Mouse (Mus musculus): ENCODE results near the gene Tcfl5.

The Tcfl5 gene

DNA sequence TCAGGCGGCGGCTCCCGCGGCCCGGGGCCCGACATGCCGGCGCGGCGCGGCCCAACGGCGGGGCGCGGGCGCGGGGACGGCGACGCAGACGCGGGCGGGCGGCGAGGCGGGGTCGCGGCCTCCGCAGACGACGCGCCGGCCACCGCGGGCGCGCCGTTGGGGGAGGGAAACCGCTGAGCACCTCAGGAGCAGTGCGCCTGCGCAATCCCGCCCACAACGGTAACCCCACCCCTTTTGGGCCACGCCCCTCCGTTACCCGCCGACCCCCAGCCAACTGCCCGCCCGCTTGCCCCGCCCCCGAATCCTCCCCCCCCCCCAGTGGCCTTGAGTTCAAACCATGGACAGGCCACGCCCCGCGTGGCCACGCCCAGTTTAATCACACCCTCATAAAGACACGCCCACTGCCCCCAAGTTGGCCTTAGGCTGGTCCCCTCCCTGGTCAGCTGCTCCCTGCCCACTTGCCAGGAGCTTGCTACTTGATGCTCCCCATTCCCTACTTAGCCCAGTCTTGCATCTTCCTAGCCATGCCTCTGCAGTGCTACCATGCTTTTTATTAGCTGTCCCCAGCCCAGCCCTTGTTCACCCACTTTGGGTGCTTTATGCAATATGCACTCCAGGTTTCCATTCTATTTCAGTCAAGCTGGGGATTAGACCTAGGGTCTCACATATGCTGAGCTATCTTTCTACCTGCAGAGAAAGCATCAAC, at the start of gene Tcfl5:
Tcfl5 (minus strand) TSS at position 154 of the 706 bp plus-strand sequence.
- no peak for DNase-seq (ENCODE audit: low read depth in 1 of 2, low spot score in 2 of 2)

GRCm38 (mm10) chr2:180689841-180690240, 47.3 kb upstream of the Tcfl5 start:
- no peak for DNase-seq (ENCODE audit: low read depth in 1 of 2, low spot score in 2 of 2)

GRCm38 (mm10) chr2:180684031-180684430, 41.5 kb upstream of the Tcfl5 start:
- DNase-seq (ENCODE audit: low read depth in 1 of 2, low spot score in 2 of 2), result no peak

DNA sequence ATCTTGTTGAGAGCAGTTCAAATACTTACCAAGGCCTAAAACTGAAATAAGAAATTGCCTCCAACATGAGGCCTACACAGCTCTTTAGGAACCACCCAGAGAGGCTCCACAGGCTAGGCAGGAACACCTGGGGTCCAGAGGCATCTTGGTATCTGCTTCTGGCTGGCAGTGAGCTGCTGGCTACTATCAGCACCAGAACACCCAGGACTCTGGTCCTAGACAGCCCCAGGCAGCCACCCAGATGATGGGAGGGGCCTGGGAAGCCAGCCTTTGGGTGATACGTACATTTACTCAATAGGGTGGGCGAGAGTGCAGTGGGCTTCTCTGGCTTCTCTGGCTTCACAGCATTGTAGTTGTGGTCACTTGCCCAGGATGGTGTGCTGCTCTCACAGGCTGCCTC, 41.0 kb upstream of the Tcfl5 start:
- DNase-seq (ENCODE audit: low read depth in 1 of 2, low spot score in 2 of 2), result no peak

- DNase-seq (ENCODE audit: low read depth in 1 of 2, low spot score in 2 of 2), result no peak
Observed at GRCm38 (mm10) chr2:180681225-180681624, 38.7 kb upstream of the Tcfl5 start.

DNA sequence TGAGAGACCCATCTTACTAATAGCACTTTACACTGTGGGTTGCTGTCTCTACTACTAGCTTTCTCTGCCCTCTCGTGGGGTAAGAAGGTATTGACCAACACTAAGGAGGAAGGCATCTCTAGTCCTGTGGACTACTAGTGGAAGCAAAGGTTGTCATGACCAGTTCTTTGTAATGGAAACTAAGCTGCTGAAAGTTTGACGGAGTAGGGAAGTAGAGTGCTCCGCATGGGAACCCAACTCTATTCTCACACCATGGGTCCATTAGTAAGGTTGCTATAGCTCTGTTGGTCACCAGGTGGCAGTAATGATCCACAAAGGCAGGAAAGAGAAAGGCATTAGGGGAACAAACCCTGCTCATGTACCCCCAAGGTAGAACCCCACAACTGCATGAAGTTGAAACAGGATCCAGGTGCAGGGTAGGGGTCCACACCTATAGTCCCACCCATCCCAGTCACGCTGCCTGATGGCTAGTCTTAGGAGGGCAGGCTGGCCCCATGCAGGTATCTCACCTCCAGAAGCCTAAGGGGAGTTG, 36.2 kb upstream of the Tcfl5 start:
- DNase-seq (ENCODE audit: low read depth in 1 of 2, low spot score in 2 of 2), result peak in 1 of 2 experiments; percentile 61

GRCm38 (mm10) chr2:180676706-180677105, 34.2 kb upstream of the Tcfl5 start:
- no peak for DNase-seq (ENCODE audit: low read depth in 1 of 2, low spot score in 2 of 2)

DNA sequence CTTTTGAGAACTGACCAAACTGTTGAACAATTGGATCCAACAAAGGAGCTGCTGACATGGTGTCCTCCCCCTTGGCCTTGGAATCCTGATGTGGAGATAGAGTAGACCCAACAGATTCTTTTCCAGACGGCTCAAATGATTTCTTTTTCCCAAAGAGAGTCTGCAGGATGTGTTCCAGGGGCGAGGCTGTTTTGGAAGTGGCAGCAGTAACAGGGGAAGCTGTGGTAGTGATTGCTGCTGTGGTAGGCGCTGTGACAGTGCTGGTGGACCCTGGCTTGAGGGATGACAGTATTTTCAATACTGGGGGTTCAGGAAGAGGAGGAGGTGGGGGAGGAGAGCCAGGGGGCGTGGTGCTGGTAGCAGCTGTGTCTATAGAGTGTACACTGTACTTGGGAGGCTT, 19.5 kb upstream of the Tcfl5 start:
- no peak for DNase-seq (ENCODE audit: low read depth in 1 of 2, low spot score in 2 of 2)

- DNase-seq (ENCODE audit: low read depth in 1 of 2, low spot score in 2 of 2), result no peak
Observed at GRCm38 (mm10) chr2:180660521-180660920, 18.0 kb upstream of the Tcfl5 start.

- DNase-seq (ENCODE audit: low read depth in 1 of 2, low spot score in 2 of 2), result no peak
Observed at GRCm38 (mm10) chr2:180659353-180660150, 17.0 kb upstream of the Tcfl5 start.

DNA sequence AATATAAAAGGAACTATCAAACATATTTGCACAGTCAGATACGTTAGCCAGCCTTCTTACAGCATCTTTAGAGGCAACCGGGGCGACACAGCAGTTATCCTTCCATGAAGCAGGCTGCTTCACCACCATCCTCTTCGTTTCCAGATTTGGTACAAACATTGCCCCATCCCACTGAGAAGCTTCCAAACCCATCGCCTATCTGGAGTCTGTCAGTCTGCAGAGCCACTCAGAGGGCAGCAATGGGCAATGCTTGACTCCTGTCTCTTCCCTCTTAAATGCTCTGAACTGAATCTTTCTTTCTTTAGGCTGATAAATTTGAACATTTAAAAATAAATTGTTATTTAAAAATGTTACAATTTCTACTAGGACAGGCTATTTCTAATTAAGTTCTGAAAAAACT, 15.9 kb upstream of the Tcfl5 start:
- DNase-seq (ENCODE audit: low read depth in 1 of 2, low spot score in 2 of 2), result no peak

DNA sequence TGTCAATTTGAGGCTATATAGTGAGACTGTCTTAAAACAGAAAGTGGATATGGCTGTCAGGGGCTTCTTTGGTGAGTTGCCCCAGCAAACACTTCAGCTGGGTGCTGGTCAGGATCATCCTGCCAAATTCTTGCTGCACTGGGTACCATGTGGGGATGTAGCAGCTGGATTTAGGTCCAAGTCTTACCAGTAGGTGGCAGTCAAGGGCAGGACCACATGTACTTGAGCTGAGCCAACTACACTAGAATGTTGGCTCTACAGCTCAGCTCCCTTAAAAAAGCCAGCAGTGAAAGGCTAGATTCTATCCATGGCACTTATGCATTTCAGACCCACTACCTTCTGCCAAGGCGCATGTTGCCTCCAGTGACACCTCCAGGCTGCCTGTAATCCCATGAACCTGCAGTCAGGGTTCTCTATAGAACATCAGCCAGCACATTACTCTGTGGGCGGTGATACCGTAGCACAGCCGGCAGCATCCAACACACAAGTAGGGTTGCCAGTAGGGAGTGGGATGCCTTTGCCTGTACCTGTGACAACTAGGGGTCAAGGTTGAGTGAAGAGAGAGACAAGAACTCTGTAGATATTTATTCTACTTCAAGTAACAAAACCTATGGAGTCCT, 15.0 kb upstream of the Tcfl5 start:
- peak in 1 of 2 experiments; percentile 23 for DNase-seq (ENCODE audit: low read depth in 1 of 2, low spot score in 2 of 2)

DNA sequence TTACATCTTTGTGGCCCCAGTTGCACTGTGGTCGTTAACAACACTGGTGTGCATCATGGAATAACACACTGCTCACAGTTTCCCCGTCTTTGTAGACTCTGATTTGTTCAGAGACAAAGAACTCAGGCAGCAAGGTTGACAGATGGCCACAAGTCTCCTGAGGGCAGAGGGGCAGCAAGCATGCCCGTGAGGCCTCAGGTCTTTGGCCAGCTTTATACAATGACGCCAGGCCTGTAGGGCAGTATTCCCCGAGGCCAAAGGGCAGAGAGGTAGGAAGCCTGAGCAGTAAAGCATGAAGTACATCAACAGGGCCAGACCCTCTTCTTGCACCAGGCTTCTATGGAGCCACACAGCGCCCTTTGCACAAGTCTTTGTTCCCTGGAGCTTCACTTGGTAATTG, 12.6 kb upstream of the Tcfl5 start:
- no peak for DNase-seq (ENCODE audit: low read depth in 1 of 2, low spot score in 2 of 2)

- DNase-seq (ENCODE audit: low read depth in 1 of 2, low spot score in 2 of 2), result no peak
Observed at GRCm38 (mm10) chr2:180654666-180655065, 12.2 kb upstream of the Tcfl5 start.

DNA sequence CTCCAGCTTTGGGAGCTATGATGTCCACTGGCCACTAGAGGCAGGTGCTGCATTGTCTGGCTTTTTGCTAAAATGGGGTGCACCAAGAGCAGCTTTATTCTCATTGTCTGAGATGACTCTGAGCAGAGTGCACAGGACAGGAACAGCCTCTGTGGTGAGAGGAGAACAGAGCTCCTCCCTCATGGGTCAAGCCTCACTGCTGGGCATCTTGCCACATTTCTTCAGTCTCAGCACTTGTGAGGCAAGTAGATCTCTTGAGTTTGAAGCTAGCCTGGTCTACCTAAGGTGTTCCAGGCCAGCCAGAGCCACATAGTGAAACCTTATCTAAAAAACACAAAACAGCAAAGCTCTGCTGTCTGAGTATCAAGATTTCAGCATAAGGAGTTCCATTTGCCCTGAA, 4.3 kb upstream of the Tcfl5 start:
- DNase-seq (ENCODE audit: low read depth in 1 of 2, low spot score in 2 of 2), result no peak

GRCm38 (mm10) chr2:180643626-180644025, 1.1 kb upstream of the Tcfl5 start:
- DNase-seq (ENCODE audit: low read depth in 1 of 2, low spot score in 2 of 2), result no peak

- no peak for DNase-seq (ENCODE audit: low read depth in 1 of 2, low spot score in 2 of 2)
Observed at GRCm38 (mm10) chr2:180641576-180642554, 643 bp downstream of the Tcfl5 start.

- DNase-seq (ENCODE audit: low read depth in 1 of 2, low spot score in 2 of 2), result no peak
Observed at GRCm38 (mm10) chr2:180611882-180612281, 30.6 kb downstream of the Tcfl5 start.

- DNase-seq (ENCODE audit: low read depth in 1 of 2, low spot score in 2 of 2), result no peak
Observed at GRCm38 (mm10) chr2:180610283-180610682, 32.2 kb downstream of the Tcfl5 start.

- no peak for DNase-seq (ENCODE audit: low read depth in 1 of 2, low spot score in 2 of 2)
Observed at GRCm38 (mm10) chr2:180604781-180605180, 37.7 kb downstream of the Tcfl5 start.

DNA sequence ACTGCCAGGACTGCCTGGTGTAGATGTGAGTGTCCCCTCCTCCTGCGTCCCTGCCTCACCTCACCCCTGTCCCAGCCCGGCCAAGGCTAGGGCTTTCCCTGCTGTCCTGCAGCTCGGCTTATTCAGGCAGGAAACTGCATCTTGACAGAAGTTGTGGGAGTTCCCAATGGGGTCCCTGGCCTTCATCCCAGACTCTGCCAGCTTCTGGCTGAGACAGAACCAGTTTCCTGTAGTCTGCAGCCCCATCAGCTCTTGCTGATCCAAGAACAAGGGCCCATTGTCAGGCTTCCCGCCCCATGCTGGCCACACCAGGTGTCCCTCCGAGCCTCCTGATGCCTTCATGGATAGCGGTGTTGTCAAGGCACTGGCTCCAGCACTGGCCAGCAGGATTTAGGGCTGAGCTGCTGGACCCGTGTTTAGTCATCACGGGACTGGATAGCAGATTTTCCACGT, 41.9 kb downstream of the Tcfl5 start:
- no peak for DNase-seq (ENCODE audit: low read depth in 1 of 2, low spot score in 2 of 2)

All from monocyte, adult 2 months (primary cell).